Mouse (Mus musculus) kidney, embryonic 15.5 days (tissue): ENCODE results near the gene Dusp12. TPM values are rescaled to one million over a fixed set of nuclear protein-coding genes. Genes with fewer than 3 reads are reported as not detected.

Source experiments
- ATAC-seq: fragments of 200-750 bp; cut with Nextera tagmentation; replicated peaks from 2 replicates; pipeline ENCODE4 v1.8.0; 2017; ENCODE audit warnings: moderate TSS enrichment; ENCODE audit not compliant: low FRiP score
- H3K27ac ChIP-seq: fragments of 300-500 bp; sonication (generic); 2 replicates; pipeline ENCODE4 v1.5.1; 2015; ENCODE audit warnings: mild to moderate bottlenecking, inconsistent platforms
- H3K27me3 ChIP-seq: fragments of 300-500 bp; sonication (generic); 2 replicates; pipeline ENCODE4 v1.6.1; 2015; ENCODE audit warnings: inconsistent platforms
- H3K36me3 ChIP-seq: fragments of 300-500 bp; sonication (generic); 2 replicates; pipeline ENCODE4 v1.6.1; 2015; ENCODE audit warnings: inconsistent platforms
- H3K4me1 ChIP-seq: fragments of 300-500 bp; sonication (generic); 2 replicates; pipeline ENCODE4 v1.6.1; 2015; ENCODE audit warnings: inconsistent platforms
- H3K4me2 ChIP-seq: fragments of 300-500 bp; sonication (generic); 2 replicates; pipeline ENCODE4 v1.6.1; 2015; ENCODE audit warnings: moderate library complexity, mild to moderate bottlenecking, inconsistent platforms
- H3K4me3 ChIP-seq: fragments of 300-500 bp; sonication (generic); replicated peaks from 2 replicates; pipeline ENCODE4 v1.5.1; 2015; ENCODE audit warnings: mild to moderate bottlenecking, inconsistent platforms
- H3K9ac ChIP-seq: fragments of 300-500 bp; sonication (generic); 2 replicates; pipeline ENCODE4 v1.6.1; 2015; ENCODE audit warnings: mild to moderate bottlenecking, inconsistent platforms
- H3K9me3 ChIP-seq: fragments of 300-500 bp; sonication (generic); replicated peaks from 2 replicates; pipeline ENCODE4 v1.6.1; 2016; ENCODE audit warnings: inconsistent platforms
- WGBS: fragments of 180-500 bp; shearing (Covaris S2); methylation state at CpG from one replicate; pipeline ENCODE4 v1.1.7; 2015; ENCODE audit warnings: mixed read lengths; 5-methylcytosine and 5-hydroxymethylcytosine counted together
- polyA plus RNA-seq: library from polyadenylated mRNA; unstranded; fragments of >200 nt; fragmentation: Nextera tagmentation; extraction: Ambion mirVana; gene quantifications from 2 replicates; pipeline ENCODE4 v1.2.1, GENCODE M21; 2015

The Dusp12 gene
- 35.0 and 39.7 TPM in 2 replicates for polyA plus RNA-seq

- Histone ChIP-seq H3K4me1 (peaks cover 19% of the 10 kb centered on the region), H3K4me3 (peak within 1 kb of the TSS; percentile 86), H3K36me3 (peaks cover 16% of the 10 kb centered on the region), H3K9me3 (no peaks in the 10 kb centered on the region), H3K27ac (peak within 1 kb of the TSS; percentile 91), H3K4me2 (peak within 1 kb of the TSS; percentile 62), H3K9ac (peak within 1 kb of the TSS; percentile 81), H3K27me3 (no peaks in the 10 kb centered on the region)
- peak; percentile 94 for ATAC-seq
- WGBS: under 1% methylated on average over 46 of the region's 46 CpGs
Measured at GRCm38 (mm10) chr1:170884978-170885561, at the start of gene Dusp12, which contains the start of gene Gm26620. Gene Dusp12 (minus strand): TSS chr1:170885540. Gene Gm26620 (plus strand): TSS chr1:170885065.

- 41% methylated on average over 2 of the region's 2 CpGs for WGBS
- H3K4me1 ChIP-seq: no peaks in the 10 kb centered on the region
Measured at GRCm38 (mm10) chr1:170934383-170934782, 49.0 kb upstream of the Dusp12 start.

GRCm38 (mm10) chr1:170933940-170934339 lies 48.6 kb upstream of the Dusp12 start:
- no peak for ATAC-seq
- no peaks in the 10 kb centered on the region for H3K36me3 ChIP-seq
- no peaks in the 10 kb centered on the region for H3K27me3 ChIP-seq
- 78% methylated on average over 1 of the region's 1 CpGs for WGBS
- H3K4me2 ChIP-seq: no peak overlapping the region
- no peaks in the 10 kb centered on the region for H3K9me3 ChIP-seq
- H3K9ac ChIP-seq: no peak overlapping the region
- H3K27ac ChIP-seq: no peak overlapping the region
- no peak overlapping the region for H3K4me3 ChIP-seq
- no peaks in the 10 kb centered on the region for H3K4me1 ChIP-seq

More at GRCm38 (mm10) chr1:170934383-170934782, 49.0 kb upstream of the Dusp12 start:
- Histone ChIP-seq H3K9ac (no peak overlapping the region), H3K9me3 (no peaks in the 10 kb centered on the region), H3K27me3 (no peaks in the 10 kb centered on the region), H3K36me3 (no peaks in the 10 kb centered on the region), H3K27ac (no peak overlapping the region), H3K4me2 (no peak overlapping the region), H3K4me3 (no peak overlapping the region)
- no peak for ATAC-seq

- Histone ChIP-seq H3K4me3 (no peak overlapping the region), H3K4me1 (no peaks in the 10 kb centered on the region), H3K9me3 (no peaks in the 10 kb centered on the region), H3K27me3 (no peaks in the 10 kb centered on the region), H3K9ac (no peak overlapping the region), H3K4me2 (no peak overlapping the region), H3K36me3 (no peaks in the 10 kb centered on the region), H3K27ac (no peak overlapping the region)
- ATAC-seq: no peak
- WGBS: 62% methylated on average over 6 of the region's 6 CpGs
Measured at GRCm38 (mm10) chr1:170933386-170933920, 48.1 kb upstream of the Dusp12 start.

GRCm38 (mm10) chr1:170932043-170932442 lies 46.7 kb upstream of the Dusp12 start:
- Histone ChIP-seq H3K36me3 (no peaks in the 10 kb centered on the region), H3K4me1 (no peaks in the 10 kb centered on the region), H3K27ac (no peak overlapping the region), H3K4me2 (no peak overlapping the region), H3K9ac (no peak overlapping the region), H3K4me3 (no peak overlapping the region), H3K9me3 (no peaks in the 10 kb centered on the region), H3K27me3 (no peaks in the 10 kb centered on the region)
- ATAC-seq: no peak
- 78% methylated on average over 3 of the region's 3 CpGs for WGBS

GRCm38 (mm10) chr1:170929245-170929644 lies 43.9 kb upstream of the Dusp12 start:
- Histone ChIP-seq H3K27me3 (no peaks in the 10 kb centered on the region), H3K9me3 (no peaks in the 10 kb centered on the region), H3K9ac (no peak overlapping the region), H3K4me2 (no peak overlapping the region), H3K36me3 (no peaks in the 10 kb centered on the region), H3K27ac (no peak overlapping the region), H3K4me3 (no peak overlapping the region), H3K4me1 (no peaks in the 10 kb centered on the region)
- WGBS: 83% methylated on average over 4 of the region's 4 CpGs
- no peak for ATAC-seq

GRCm38 (mm10) chr1:170928467-170928866 lies 43.1 kb upstream of the Dusp12 start:
- H3K4me3 ChIP-seq: no peak overlapping the region
- 80% methylated on average over 2 of the region's 2 CpGs for WGBS

GRCm38 (mm10) chr1:170927378-170927777 lies 42.0 kb upstream of the Dusp12 start, which contains the start of gene Fcrla:
Gene Fcrla (minus strand): TSS chr1:170927583.
- WGBS: 76% methylated on average over 3 of the region's 3 CpGs
- Histone ChIP-seq H3K9ac (no peak within 1 kb of the TSS), H3K4me2 (no peak within 1 kb of the TSS), H3K9me3 (no peaks in the 10 kb centered on the region), H3K36me3 (no peaks in the 10 kb centered on the region), H3K27me3 (no peaks in the 10 kb centered on the region), H3K27ac (no peak within 1 kb of the TSS), H3K4me1 (no peaks in the 10 kb centered on the region), H3K4me3 (no peak within 1 kb of the TSS)
- ATAC-seq: no peak

More at GRCm38 (mm10) chr1:170928467-170928866, 43.1 kb upstream of the Dusp12 start:
- no peaks in the 10 kb centered on the region for H3K4me1 ChIP-seq
- no peak overlapping the region for H3K27ac ChIP-seq
- H3K27me3 ChIP-seq: no peaks in the 10 kb centered on the region
- no peak for ATAC-seq
- H3K9me3 ChIP-seq: no peaks in the 10 kb centered on the region
- H3K36me3 ChIP-seq: no peaks in the 10 kb centered on the region
- no peak overlapping the region for H3K4me2 ChIP-seq
- no peak overlapping the region for H3K9ac ChIP-seq

GRCm38 (mm10) chr1:170926941-170927340 lies 41.6 kb upstream of the Dusp12 start:
- H3K9me3 ChIP-seq: no peaks in the 10 kb centered on the region
- H3K4me2 ChIP-seq: no peak overlapping the region
- no peaks in the 10 kb centered on the region for H3K27me3 ChIP-seq
- H3K36me3 ChIP-seq: no peaks in the 10 kb centered on the region
- no peak overlapping the region for H3K27ac ChIP-seq
- H3K9ac ChIP-seq: no peak overlapping the region
- no peaks in the 10 kb centered on the region for H3K4me1 ChIP-seq
- ATAC-seq: no peak
- H3K4me3 ChIP-seq: no peak overlapping the region
- WGBS: 53% methylated on average over 6 of the region's 6 CpGs

GRCm38 (mm10) chr1:170924485-170924884 lies 39.1 kb upstream of the Dusp12 start:
- no peaks in the 10 kb centered on the region for H3K27me3 ChIP-seq
- WGBS: 79% methylated on average over 6 of the region's 6 CpGs
- no peak overlapping the region for H3K4me3 ChIP-seq
- no peak overlapping the region for H3K27ac ChIP-seq
- no peak for ATAC-seq
- H3K9me3 ChIP-seq: no peaks in the 10 kb centered on the region
- H3K4me1 ChIP-seq: no peaks in the 10 kb centered on the region
- no peak overlapping the region for H3K4me2 ChIP-seq
- no peak overlapping the region for H3K9ac ChIP-seq
- no peaks in the 10 kb centered on the region for H3K36me3 ChIP-seq

GRCm38 (mm10) chr1:170919308-170919707 lies 34.0 kb upstream of the Dusp12 start:
- Histone ChIP-seq H3K9me3 (no peaks in the 10 kb centered on the region), H3K27me3 (no peaks in the 10 kb centered on the region), H3K36me3 (no peaks in the 10 kb centered on the region), H3K27ac (no peak overlapping the region), H3K4me1 (no peaks in the 10 kb centered on the region), H3K4me2 (no peak overlapping the region), H3K4me3 (no peak overlapping the region), H3K9ac (no peak overlapping the region)
- 95% methylated on average over 8 of the region's 8 CpGs for WGBS
- no peak for ATAC-seq

- Histone ChIP-seq H3K9ac (no peak overlapping the region), H3K4me1 (no peaks in the 10 kb centered on the region), H3K4me2 (no peak overlapping the region), H3K27me3 (no peaks in the 10 kb centered on the region), H3K4me3 (no peak overlapping the region), H3K9me3 (no peaks in the 10 kb centered on the region), H3K36me3 (no peaks in the 10 kb centered on the region), H3K27ac (no peak overlapping the region)
- 72% methylated on average over 5 of the region's 5 CpGs for WGBS
- no peak for ATAC-seq
Measured at GRCm38 (mm10) chr1:170915657-170916056, 30.3 kb upstream of the Dusp12 start.
